Mouse (Mus musculus) erythroblast, embryonic 14.5 days (primary cell): ENCODE measurements around the gene Sel1l3.

Source experiments
- GATA1 ChIP-seq: IDR thresholded peaks from 2 replicates; pipeline ENCODE4 v1.6.1; 2012; ENCODE audit warnings: low read length, inconsistent platforms, mixed read lengths
- TAL1 ChIP-seq: IDR thresholded peaks from 3 replicates; pipeline ENCODE4 v1.6.1; 2012; ENCODE audit warnings: low read length, inconsistent platforms, mixed read lengths

GRCm38 (mm10) chr5:53112942-53113341 is 100.8 kb downstream of the Sel1l3 start:
- no peak for TF ChIP-seq TAL1
- TF ChIP-seq GATA1: no peak
